In the genomic region with DNA sequence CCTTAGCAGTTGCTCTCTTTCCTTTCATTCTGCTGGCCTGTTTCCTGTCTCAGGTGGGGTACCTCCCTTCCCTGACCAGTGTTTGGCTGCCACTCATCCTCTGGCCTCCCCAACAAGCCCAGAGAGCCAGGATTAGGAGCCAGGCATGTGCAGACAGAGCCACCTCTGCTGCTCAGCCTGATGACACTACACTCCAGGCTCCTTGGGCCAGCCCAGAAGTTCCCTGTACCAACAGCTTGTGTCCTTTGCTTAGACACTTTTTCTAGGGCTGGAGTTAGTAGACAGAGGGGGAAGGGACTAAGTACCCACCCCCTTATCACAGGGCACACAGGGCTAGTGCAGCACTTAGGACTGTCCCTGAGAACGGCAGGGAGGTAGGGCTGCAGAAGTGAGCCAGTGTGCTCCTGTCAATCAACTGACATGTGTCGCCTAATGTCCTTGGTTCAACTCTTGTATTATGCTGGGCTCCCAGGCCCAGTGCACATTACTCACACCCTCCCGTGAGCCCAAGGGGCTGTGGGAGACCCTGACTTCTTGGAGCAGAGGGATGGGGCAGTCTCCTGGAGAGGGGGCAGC, we compare ENCODE assay signal across 13 mouse cellular contexts. TPM values are rescaled to one million over a fixed set of nuclear protein-coding genes. Genes with fewer than 3 reads are reported as not detected.
A peak's percentile ranks its signal among the peaks of the same experiment; 100 is the strongest.
DNase-seq lines count a peak whose midpoint lies in the region; ATAC-seq and TF ChIP-seq lines count a peak whose summit lies in the region.
"Had no signal": no experiment of that assay in that cellular context is flagged by ENCODE, and none has a peak within 500 bp of the region (broad histone marks: within the 10 kb centered on the region; RNA-seq: fewer than 3 reads in every experiment).

No protein-coding gene starts in this region.

- DNase-seq in forebrain, embryonic 14.5 days (ENCODE audit: low spot score), result no peak
- DNase-seq in intestine, embryonic 14.5 days (ENCODE audit: low spot score), result no peak
- no peak for DNase-seq in stomach, postnatal 0 days (ENCODE audit: low spot score)
- no peak for DNase-seq in natural killer cell, adult 2 months (ENCODE audit: low spot score in 2 of 2)
- DNase-seq: lung, adult 18-20 months; thymus, adult 18-20 months had no signal

- H3K36me3 ChIP-seq in forebrain, embryonic 14.5 days (ENCODE audit: control insufficient read depth, insufficient read depth, low read length), result peaks cover 47% of the 10 kb centered on the region
- peaks cover 4% of the 10 kb centered on the region; the same call in 1 of the 2 replicates for H3K36me3 ChIP-seq in forebrain, embryonic 16.5 days (ENCODE audit: control insufficient read depth, insufficient read depth)
- peaks cover 48% of the 10 kb centered on the region for H3K36me3 ChIP-seq in intestine, embryonic 14.5 days (ENCODE audit: control insufficient read depth, insufficient read depth, low read length)
- peaks cover 28% of the 10 kb centered on the region for H3K36me3 ChIP-seq in intestine, embryonic 15.5 days
- H3K36me3 ChIP-seq in stomach, embryonic 14.5 days (ENCODE audit: control insufficient read depth, insufficient read depth, low read length), result peaks cover 36% of the 10 kb centered on the region
- peaks cover 15% of the 10 kb centered on the region for H3K36me3 ChIP-seq in stomach, postnatal 0 days (ENCODE audit: control insufficient read depth, insufficient read depth, low read length)
- H3K36me3 ChIP-seq in stomach, embryonic 15.5 days, result peaks cover 28% of the 10 kb centered on the region

- H3K9ac ChIP-seq in forebrain, embryonic 14.5 days (ENCODE audit: low read length), result no peak overlapping the region
- H3K9ac ChIP-seq in forebrain, embryonic 16.5 days (replicated peaks; ENCODE audit: low read depth, low read length), result no peak overlapping the region
- no peak overlapping the region for H3K9ac ChIP-seq in intestine, embryonic 14.5 days (ENCODE audit: low read length)
- no peak overlapping the region for H3K9ac ChIP-seq in intestine, embryonic 15.5 days
- H3K9ac ChIP-seq in stomach, embryonic 14.5 days (replicated peaks; ENCODE audit: low read depth, low read length), result no peak overlapping the region
- H3K9ac ChIP-seq in stomach, postnatal 0 days (ENCODE audit: low read length), result no peak overlapping the region
- H3K9ac ChIP-seq in stomach, embryonic 15.5 days, result no peak overlapping the region
- H3K9ac ChIP-seq: hindbrain, embryonic 15.5 days; midbrain, embryonic 12.5 days; neural tube, embryonic 12.5 days had no signal

- no peak overlapping the region for H3K27ac ChIP-seq in forebrain, embryonic 14.5 days (ENCODE audit: low read depth, low read length)
- H3K27ac ChIP-seq in forebrain, embryonic 16.5 days (ENCODE audit: low read length), result no peak overlapping the region
- H3K27ac ChIP-seq in intestine, embryonic 14.5 days (ENCODE audit: low read depth), result no peak overlapping the region
- no peak overlapping the region for H3K27ac ChIP-seq in intestine, embryonic 15.5 days
- no peak overlapping the region; the same call in 1 of the 2 replicates for H3K27ac ChIP-seq in stomach, embryonic 14.5 days (ENCODE audit: low read length)
- no peak overlapping the region for H3K27ac ChIP-seq in stomach, postnatal 0 days (replicated peaks)
- no peak overlapping the region for H3K27ac ChIP-seq in stomach, embryonic 15.5 days
- H3K27ac ChIP-seq: hindbrain, embryonic 15.5 days; midbrain, embryonic 12.5 days; neural tube, embryonic 12.5 days had no signal

- H3K4me1 ChIP-seq in forebrain, embryonic 14.5 days (ENCODE audit: control insufficient read depth, insufficient read depth, low read length), result no peaks in the 10 kb centered on the region
- H3K4me1 ChIP-seq in forebrain, embryonic 16.5 days (replicated peaks; ENCODE audit: control insufficient read depth, insufficient read depth, low read length), result no peaks in the 10 kb centered on the region
- H3K4me1 ChIP-seq in intestine, embryonic 14.5 days (replicated peaks; ENCODE audit: control insufficient read depth, insufficient read depth, low read length), result no peaks in the 10 kb centered on the region
- H3K4me1 ChIP-seq in intestine, embryonic 15.5 days (replicated peaks), result no peaks in the 10 kb centered on the region
- H3K4me1 ChIP-seq in stomach, embryonic 14.5 days (ENCODE audit: control insufficient read depth, insufficient read depth, low read length), result no peaks in the 10 kb centered on the region
- H3K4me1 ChIP-seq in stomach, postnatal 0 days (replicated peaks; ENCODE audit: control insufficient read depth, insufficient read depth), result no peaks in the 10 kb centered on the region
- no peaks in the 10 kb centered on the region for H3K4me1 ChIP-seq in stomach, embryonic 15.5 days
- H3K4me1 ChIP-seq: hindbrain, embryonic 15.5 days; neural tube, embryonic 12.5 days had no signal

- no peak overlapping the region for H3K4me3 ChIP-seq in forebrain, embryonic 14.5 days (ENCODE audit: low read depth, low read length)
- no peak overlapping the region for H3K4me3 ChIP-seq in forebrain, embryonic 16.5 days (replicated peaks; ENCODE audit: low read length)
- no peak overlapping the region for H3K4me3 ChIP-seq in intestine, embryonic 14.5 days (ENCODE audit: low read depth, low read length)
- H3K4me3 ChIP-seq in intestine, embryonic 15.5 days (replicated peaks), result no peak overlapping the region
- H3K4me3 ChIP-seq in stomach, embryonic 14.5 days (ENCODE audit: low read depth, low read length), result no peak overlapping the region
- H3K4me3 ChIP-seq in stomach, postnatal 0 days (ENCODE audit: low read depth, low read length), result no peak overlapping the region
- H3K4me3 ChIP-seq in stomach, embryonic 15.5 days (replicated peaks), result no peak overlapping the region
- H3K4me3 ChIP-seq: hindbrain, embryonic 15.5 days; midbrain, embryonic 12.5 days; neural tube, embryonic 12.5 days had no signal

- no peaks in the 10 kb centered on the region for H3K9me3 ChIP-seq in forebrain, embryonic 14.5 days (replicated peaks; ENCODE audit: control insufficient read depth, low read length)
- H3K9me3 ChIP-seq in forebrain, embryonic 16.5 days (ENCODE audit: control insufficient read depth, low read length), result no peaks in the 10 kb centered on the region
- H3K9me3 ChIP-seq in intestine, embryonic 14.5 days (ENCODE audit: control insufficient read depth, low read length), result no peaks in the 10 kb centered on the region
- H3K9me3 ChIP-seq in intestine, embryonic 15.5 days, result no peaks in the 10 kb centered on the region
- no peaks in the 10 kb centered on the region for H3K9me3 ChIP-seq in stomach, embryonic 14.5 days (ENCODE audit: control insufficient read depth, low read depth, low read length)
- H3K9me3 ChIP-seq in stomach, postnatal 0 days (ENCODE audit: control insufficient read depth, low read length), result no peaks in the 10 kb centered on the region
- H3K9me3 ChIP-seq in stomach, embryonic 15.5 days, result no peaks in the 10 kb centered on the region
- H3K9me3 ChIP-seq: hindbrain, embryonic 15.5 days; midbrain, embryonic 12.5 days; neural tube, embryonic 12.5 days had no signal

- no peak for TF ChIP-seq CTCF in stomach, postnatal 0 days (IDR thresholded peaks at IDR 0.05; ENCODE audit: low read depth)

- peak; percentile 37; the same call in 1 of the 2 replicates for ATAC-seq in forebrain, embryonic 14.5 days
- no peak for ATAC-seq in forebrain, embryonic 16.5 days
- 0 out of 2 replicates have a peak, but pooled peaks have one; percentile 13 for ATAC-seq in intestine, embryonic 14.5 days (replicated peaks; ENCODE audit: low FRiP score, low TSS enrichment, low read depth)
- no peak; the same call in 1 of the 2 replicates for ATAC-seq in intestine, embryonic 15.5 days
- peak; percentile 16; the same call in 1 of the 2 replicates for ATAC-seq in stomach, embryonic 14.5 days (ENCODE audit: insufficient number of reproducible peaks, insufficient read depth, low FRiP score, low read depth)
- ATAC-seq in stomach, postnatal 0 days (ENCODE audit: low FRiP score, low TSS enrichment), result no peak
- ATAC-seq in stomach, embryonic 15.5 days (ENCODE audit: insufficient read depth, low FRiP score, low read depth), result peak; percentile 21; the same call in 1 of the 2 replicates

- no peaks in the 10 kb centered on the region for H3K27me3 ChIP-seq in forebrain, embryonic 14.5 days (replicated peaks; ENCODE audit: control insufficient read depth, insufficient read depth, low read length)
- no peaks in the 10 kb centered on the region for H3K27me3 ChIP-seq in forebrain, embryonic 16.5 days (replicated peaks; ENCODE audit: control insufficient read depth, insufficient read depth, low read length)
- H3K27me3 ChIP-seq in intestine, embryonic 14.5 days (replicated peaks; ENCODE audit: control insufficient read depth, insufficient read depth, low read length), result no peaks in the 10 kb centered on the region
- H3K27me3 ChIP-seq in intestine, embryonic 15.5 days (replicated peaks), result no peaks in the 10 kb centered on the region
- H3K27me3 ChIP-seq in stomach, embryonic 14.5 days (ENCODE audit: control insufficient read depth, insufficient read depth, low read length), result no peaks in the 10 kb centered on the region
- H3K27me3 ChIP-seq in stomach, postnatal 0 days (ENCODE audit: control insufficient read depth, insufficient read depth, low read length), result no peaks in the 10 kb centered on the region
- no peaks in the 10 kb centered on the region for H3K27me3 ChIP-seq in stomach, embryonic 15.5 days (replicated peaks)
- H3K27me3 ChIP-seq: hindbrain, embryonic 15.5 days; midbrain, embryonic 12.5 days; neural tube, embryonic 12.5 days had no signal

- WGBS in forebrain, embryonic 14.5 days, result 34% methylated on average over 3 of the region's 3 CpGs
- 48% methylated on average over 3 of the region's 3 CpGs for WGBS in forebrain, embryonic 16.5 days
- WGBS in intestine, embryonic 14.5 days, result 52% methylated on average over 3 of the region's 3 CpGs
- WGBS in intestine, embryonic 15.5 days, result 55% methylated on average over 3 of the region's 3 CpGs
- WGBS in stomach, embryonic 14.5 days, result 46% methylated on average over 3 of the region's 3 CpGs
- 44% methylated on average over 3 of the region's 3 CpGs for WGBS in stomach, postnatal 0 days
- 51% methylated on average over 3 of the region's 3 CpGs for WGBS in stomach, embryonic 15.5 days

- TF ChIP-seq EP300 in stomach, postnatal 0 days (optimal IDR thresholded peaks at IDR 0.05), result no peak

- H3K4me2 ChIP-seq in forebrain, embryonic 14.5 days (ENCODE audit: low read length), result no peak overlapping the region
- H3K4me2 ChIP-seq in forebrain, embryonic 16.5 days (ENCODE audit: low read length), result no peak overlapping the region
- H3K4me2 ChIP-seq in intestine, embryonic 14.5 days (ENCODE audit: low read length), result no peak overlapping the region
- H3K4me2 ChIP-seq in intestine, embryonic 15.5 days (replicated peaks), result no peak overlapping the region
- H3K4me2 ChIP-seq in stomach, embryonic 14.5 days (replicated peaks; ENCODE audit: low read depth, low read length), result no peak overlapping the region
- H3K4me2 ChIP-seq in stomach, postnatal 0 days (replicated peaks; ENCODE audit: low read depth), result no peak overlapping the region
- no peak overlapping the region for H3K4me2 ChIP-seq in stomach, embryonic 15.5 days
- H3K4me2 ChIP-seq: hindbrain, embryonic 15.5 days; midbrain, embryonic 12.5 days; neural tube, embryonic 12.5 days had no signal

RNA-seq across cellular contexts. Expression of a gene that starts 38.0 kb away (rescaled TPM):
- polyA plus RNA-seq in forebrain, embryonic 14.5 days (2014; fragmentation: Nextera tagmentation; extraction: Ambion mirVana), result 3.1 and 4.5 TPM in 2 replicates
- polyA plus RNA-seq in forebrain, embryonic 16.5 days (2015; fragmentation: Nextera tagmentation; extraction: Ambion mirVana), result 4.6 and 4.8 TPM in 2 replicates
- 5.1 and 5.2 TPM in 2 replicates for polyA plus RNA-seq in intestine, embryonic 14.5 days (2014; fragmentation: Nextera tagmentation; extraction: Ambion mirVana)
- polyA plus RNA-seq in intestine, embryonic 15.5 days (2015; fragmentation: Nextera tagmentation; extraction: Ambion mirVana), result 2.9 and 3.2 TPM in 2 replicates
- 5.7 and 6.1 TPM in 2 replicates for polyA plus RNA-seq in stomach, embryonic 14.5 days (2014; fragmentation: Nextera tagmentation; extraction: Ambion mirVana)
- polyA plus RNA-seq in stomach, postnatal 0 days (2015; fragmentation: Nextera tagmentation; extraction: Ambion mirVana), result 3.8 and 4.0 TPM in 2 replicates
- polyA plus RNA-seq in stomach, embryonic 15.5 days (2015; fragmentation: Nextera tagmentation; extraction: Ambion mirVana), result 2.2 and 4.2 TPM in 2 replicates

Comparison
In these comparisons a context has a peak if more than half of its experiments do, and no peak if none do; other contexts are left out.
1. ATAC-seq: peak in forebrain, embryonic 14.5 days (single experiment), intestine, embryonic 14.5 days (single experiment), stomach, embryonic 14.5 days (single experiment) and stomach, embryonic 15.5 days (single experiment); none in forebrain, embryonic 16.5 days (single experiment), intestine, embryonic 15.5 days (single experiment) and stomach, postnatal 0 days (single experiment).